Mouse (Mus musculus): Measurements from ENCODE around the gene Adam1a. TPM values are rescaled to one million over a fixed set of nuclear protein-coding genes. Genes with fewer than 3 reads are reported as not detected.

The Adam1a gene
- polyA plus RNA-seq, 1 experiment from 2014 or later = 4.9 TPM

- H3K9me3 ChIP-seq (replicated peaks; ENCODE audit: control insufficient read depth, low read length, poor library complexity, severe bottlenecking) = no peaks in the 10 kb centered on the region
- no peak overlapping the region for H3K9ac ChIP-seq (ENCODE audit: low read depth, low read length)
- no peaks in the 10 kb centered on the region for H3K27me3 ChIP-seq (ENCODE audit: control insufficient read depth, insufficient read depth, low read depth, low read length)
- H3K4me2 ChIP-seq (ENCODE audit: low read length) = no peak overlapping the region
- peaks cover 10% of the 10 kb centered on the region for H3K36me3 ChIP-seq (ENCODE audit: control insufficient read depth, insufficient read depth, low read length)
- H3K27ac ChIP-seq (ENCODE audit: low read length) = no peak overlapping the region
- WGBS = 70% methylated on average over 9 of the region's 9 CpGs
- ATAC-seq = no peak
- H3K4me3 ChIP-seq (ENCODE audit: low read depth, low read length) = no peak overlapping the region
- H3K4me1 ChIP-seq (ENCODE audit: control insufficient read depth, insufficient read depth, low read length) = no peaks in the 10 kb centered on the region; the same call in 1 of the 2 replicates
Observed at GRCm38 (mm10) chr5:121569881-121570420, 24.7 kb upstream of the Adam1a start.

GRCm38 (mm10) chr5:121566035-121566681 lies 20.9 kb upstream of the Adam1a start:
- H3K27ac ChIP-seq (ENCODE audit: low read length) = no peak overlapping the region
- 0 out of 2 replicates have a peak, but pooled peaks cover 2% of the 10 kb centered on the region for H3K36me3 ChIP-seq (ENCODE audit: control insufficient read depth, insufficient read depth, low read length)
- no peak for ATAC-seq
- H3K4me1 ChIP-seq (ENCODE audit: control insufficient read depth, insufficient read depth, low read length) = no peaks in the 10 kb centered on the region; the same call in 1 of the 2 replicates
- no peaks in the 10 kb centered on the region for H3K9me3 ChIP-seq (replicated peaks; ENCODE audit: control insufficient read depth, low read length, poor library complexity, severe bottlenecking)
- H3K4me2 ChIP-seq (ENCODE audit: low read length) = no peak overlapping the region
- WGBS = 93% methylated on average over 16 of the region's 16 CpGs
- no peak overlapping the region for H3K9ac ChIP-seq (ENCODE audit: low read depth, low read length)
- no peak overlapping the region for H3K4me3 ChIP-seq (ENCODE audit: low read depth, low read length)
- no peaks in the 10 kb centered on the region for H3K27me3 ChIP-seq (ENCODE audit: control insufficient read depth, insufficient read depth, low read depth, low read length)

- 15% methylated on average over 11 of the region's 11 CpGs for WGBS
- Histone ChIP-seq H3K9ac (ENCODE audit: low read depth, low read length) (no peak overlapping the region), H3K9me3 (replicated peaks; ENCODE audit: control insufficient read depth, low read length, poor library complexity, severe bottlenecking) (no peaks in the 10 kb centered on the region), H3K27me3 (ENCODE audit: control insufficient read depth, insufficient read depth, low read depth, low read length) (no peaks in the 10 kb centered on the region), H3K4me2 (ENCODE audit: low read length) (peak overlapping the region; percentile 31), H3K4me1 (ENCODE audit: control insufficient read depth, insufficient read depth, low read length) (no peaks in the 10 kb centered on the region), H3K36me3 (ENCODE audit: control insufficient read depth, insufficient read depth, low read length) (no peaks in the 10 kb centered on the region), H3K4me3 (ENCODE audit: low read depth, low read length) (no peak overlapping the region), H3K27ac (ENCODE audit: low read length) (no peak overlapping the region)
- ATAC-seq = no peak
Observed at GRCm38 (mm10) chr5:121564468-121564895, 19.2 kb upstream of the Adam1a start.

GRCm38 (mm10) chr5:121562436-121562835 lies 17.2 kb upstream of the Adam1a start:
- 87% methylated on average over 3 of the region's 3 CpGs for WGBS
- no peaks in the 10 kb centered on the region for H3K4me1 ChIP-seq (ENCODE audit: control insufficient read depth, insufficient read depth, low read length)
- H3K36me3 ChIP-seq (ENCODE audit: control insufficient read depth, insufficient read depth, low read length) = no peaks in the 10 kb centered on the region
- ATAC-seq = no peak
- H3K27ac ChIP-seq (ENCODE audit: low read length) = no peak overlapping the region
- H3K9ac ChIP-seq (ENCODE audit: low read depth, low read length) = no peak overlapping the region
- no peaks in the 10 kb centered on the region for H3K9me3 ChIP-seq (replicated peaks; ENCODE audit: control insufficient read depth, low read length, poor library complexity, severe bottlenecking)
- H3K4me2 ChIP-seq (ENCODE audit: low read length) = no peak overlapping the region
- no peak overlapping the region for H3K4me3 ChIP-seq (ENCODE audit: low read depth, low read length)
- H3K27me3 ChIP-seq (ENCODE audit: control insufficient read depth, insufficient read depth, low read depth, low read length) = no peaks in the 10 kb centered on the region

- Histone ChIP-seq H3K27me3 (ENCODE audit: control insufficient read depth, insufficient read depth, low read depth, low read length) (no peaks in the 10 kb centered on the region), H3K9me3 (replicated peaks; ENCODE audit: control insufficient read depth, low read length, poor library complexity, severe bottlenecking) (0 out of 2 replicates have a peak, but pooled peaks cover 4% of the 10 kb centered on the region), H3K4me3 (ENCODE audit: low read depth, low read length) (no peak overlapping the region), H3K9ac (ENCODE audit: low read depth, low read length) (no peak overlapping the region), H3K36me3 (ENCODE audit: control insufficient read depth, insufficient read depth, low read length) (no peaks in the 10 kb centered on the region), H3K4me1 (ENCODE audit: control insufficient read depth, insufficient read depth, low read length) (peaks cover 12% of the 10 kb centered on the region), H3K27ac (ENCODE audit: low read length) (no peak overlapping the region), H3K4me2 (ENCODE audit: low read length) (no peak overlapping the region)
- ATAC-seq = no peak
- WGBS = 87% methylated on average over 7 of the region's 7 CpGs
Observed at GRCm38 (mm10) chr5:121549196-121549595, 3.9 kb upstream of the Adam1a start.

- WGBS = 95% methylated on average over 3 of the region's 3 CpGs
- Histone ChIP-seq H3K4me1 (ENCODE audit: control insufficient read depth, insufficient read depth, low read length) (peaks cover 30% of the 10 kb centered on the region), H3K27me3 (ENCODE audit: control insufficient read depth, insufficient read depth, low read depth, low read length) (no peaks in the 10 kb centered on the region), H3K36me3 (ENCODE audit: control insufficient read depth, insufficient read depth, low read length) (no peaks in the 10 kb centered on the region), H3K9ac (ENCODE audit: low read depth, low read length) (no peak overlapping the region), H3K27ac (ENCODE audit: low read length) (no peak overlapping the region), H3K4me3 (ENCODE audit: low read depth, low read length) (no peak overlapping the region), H3K9me3 (replicated peaks; ENCODE audit: control insufficient read depth, low read length, poor library complexity, severe bottlenecking) (0 out of 2 replicates have a peak, but pooled peaks cover 4% of the 10 kb centered on the region), H3K4me2 (ENCODE audit: low read length) (no peak overlapping the region)
- no peak for ATAC-seq
Observed at GRCm38 (mm10) chr5:121547084-121547483, 1.8 kb upstream of the Adam1a start.

GRCm38 (mm10) chr5:121546530-121546895 lies 1.2 kb upstream of the Adam1a start:
- Histone ChIP-seq H3K4me2 (ENCODE audit: low read length) (peak overlapping the region; percentile 74), H3K9me3 (replicated peaks; ENCODE audit: control insufficient read depth, low read length, poor library complexity, severe bottlenecking) (0 out of 2 replicates have a peak, but pooled peaks cover 4% of the 10 kb centered on the region), H3K4me3 (ENCODE audit: low read depth, low read length) (peak overlapping the region; percentile 83), H3K9ac (ENCODE audit: low read depth, low read length) (0 out of 2 replicates have a peak overlapping the region, but pooled peaks have one; percentile 5), H3K27me3 (ENCODE audit: control insufficient read depth, insufficient read depth, low read depth, low read length) (no peaks in the 10 kb centered on the region), H3K36me3 (ENCODE audit: control insufficient read depth, insufficient read depth, low read length) (no peaks in the 10 kb centered on the region), H3K27ac (ENCODE audit: low read length) (peak overlapping the region; percentile 98), H3K4me1 (ENCODE audit: control insufficient read depth, insufficient read depth, low read length) (peaks cover 32% of the 10 kb centered on the region)
- ATAC-seq = peak; percentile 50; the same call in 1 of the 2 replicates
- WGBS = 43% methylated on average over 6 of the region's 6 CpGs

GRCm38 (mm10) chr5:121545793-121546529 lies 679 bp upstream of the Adam1a start, which contains the start of gene Mapkapk5:
Gene Mapkapk5 (minus strand): TSS chr5:121545905.
- Histone ChIP-seq H3K9ac (ENCODE audit: low read depth, low read length) (peak within 1 kb of the TSS; percentile 92), H3K27ac (ENCODE audit: low read length) (peak within 1 kb of the TSS; percentile 98), H3K4me3 (ENCODE audit: low read depth, low read length) (peak within 1 kb of the TSS; percentile 83), H3K27me3 (ENCODE audit: control insufficient read depth, insufficient read depth, low read depth, low read length) (no peaks in the 10 kb centered on the region), H3K9me3 (replicated peaks; ENCODE audit: control insufficient read depth, low read length, poor library complexity, severe bottlenecking) (0 out of 2 replicates have a peak, but pooled peaks cover 3% of the 10 kb centered on the region), H3K4me2 (ENCODE audit: low read length) (peak within 1 kb of the TSS; percentile 93), H3K36me3 (ENCODE audit: control insufficient read depth, insufficient read depth, low read length) (no peaks in the 10 kb centered on the region), H3K4me1 (ENCODE audit: control insufficient read depth, insufficient read depth, low read length) (peaks cover 32% of the 10 kb centered on the region)
- ATAC-seq = peak; percentile 91
- WGBS = 2% methylated on average over 52 of the region's 55 CpGs

- 80% methylated on average over 3 of the region's 3 CpGs for WGBS
- Histone ChIP-seq H3K27ac (ENCODE audit: low read length) (no peak overlapping the region), H3K4me3 (ENCODE audit: low read depth, low read length) (no peak overlapping the region), H3K36me3 (ENCODE audit: control insufficient read depth, insufficient read depth, low read length) (no peaks in the 10 kb centered on the region), H3K9me3 (replicated peaks; ENCODE audit: control insufficient read depth, low read length, poor library complexity, severe bottlenecking) (no peaks in the 10 kb centered on the region), H3K4me1 (ENCODE audit: control insufficient read depth, insufficient read depth, low read length) (peaks cover 32% of the 10 kb centered on the region), H3K27me3 (ENCODE audit: control insufficient read depth, insufficient read depth, low read depth, low read length) (no peaks in the 10 kb centered on the region), H3K4me2 (ENCODE audit: low read length) (no peak overlapping the region), H3K9ac (ENCODE audit: low read depth, low read length) (no peak overlapping the region)
- no peak for ATAC-seq
Observed at GRCm38 (mm10) chr5:121543370-121543769, 1.9 kb downstream of the Adam1a start.
